Mouse (Mus musculus): ENCODE results near the gene Rhot2.

DNA sequence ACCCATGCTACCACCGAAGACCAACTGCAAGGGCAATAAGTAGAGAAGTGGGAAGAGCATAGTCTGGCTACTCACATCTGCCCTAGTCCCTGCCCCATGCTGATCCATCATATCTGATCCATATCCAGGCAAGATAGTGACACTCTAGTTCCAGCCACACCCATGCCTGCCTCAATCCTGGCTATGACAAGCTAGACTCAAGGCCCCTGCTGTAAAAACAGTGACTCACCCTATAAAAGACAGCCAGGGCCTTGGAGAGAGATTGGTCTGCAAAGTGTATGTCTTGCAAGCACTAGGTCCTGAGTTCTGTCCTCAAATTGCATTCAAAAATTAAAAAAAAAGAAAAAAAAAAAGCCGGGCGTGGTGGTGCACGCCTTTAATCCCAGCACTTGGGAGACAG, 38.1 kb downstream of the Rhot2 start:
- TF ChIP-seq CTCF (IDR thresholded peaks at IDR 0.05; ENCODE audit: extremely low read depth, insufficient read length, insufficient replicate concordance, low read depth, low read length) (no peak), POLR2A (IDR thresholded peaks at IDR 0.05; ENCODE audit: low read depth, low read length) (no peak)

Data from small intestine, adult 2 months (tissue).